Mouse (Mus musculus) MEL (cell line): ENCODE measurements around the gene 2300002M23Rik.

Experiments used
- CTCF ChIP-seq, 3 experiments: IDR thresholded peaks in 2 of 3; conservative IDR thresholded peaks in 1 of 3; 2 replicates each; pipeline ENCODE4 v1.5.1; 2011 to 2012; ENCODE audit warnings: low read length in 3 of 3, low read depth in 2 of 3, mild to moderate bottlenecking in 2 of 3, improper control_type of control experiment in 1 of 3, inconsistent platforms in 1 of 3, mixed read lengths in 1 of 3, moderate library complexity in 1 of 3; ENCODE audit not compliant: control insufficient read depth in 1 of 3, insufficient read depth in 1 of 3, poor library complexity in 1 of 3, severe bottlenecking in 1 of 3
- ETS1 ChIP-seq: IDR thresholded peaks from 2 replicates; pipeline ENCODE4 v1.6.1; 2012; ENCODE audit warnings: low read depth, mild to moderate bottlenecking, inconsistent platforms, low read length, improper control_type of control experiment, moderate library complexity
- KAT2A ChIP-seq: conservative IDR thresholded peaks from 2 replicates; pipeline ENCODE4 v1.6.1; 2012; ENCODE audit warnings: low read depth, low read length, improper control_type of control experiment, inconsistent platforms
- POLR2A ChIP-seq, 2 experiments: IDR thresholded peaks; 2 replicates each; pipeline ENCODE4 v1.6.1; 2011 to 2012; ENCODE audit warnings: low read length in 2 of 2, mild to moderate bottlenecking in 2 of 2, control low read depth in 1 of 2, improper control_type of control experiment in 1 of 2, low read depth in 1 of 2, moderate library complexity in 1 of 2; ENCODE audit not compliant: control insufficient read depth in 1 of 2, insufficient read depth in 1 of 2, poor library complexity in 1 of 2

GRCm38 (mm10) chr17:35588387-35588786, 21.1 kb downstream of the 2300002M23Rik start:
- TF ChIP-seq CTCF (IDR thresholded peaks at IDR 0.05 in 2 of 3, conservative IDR thresholded peaks at IDR 0.05 in 1 of 3; ENCODE audit: control insufficient read depth in 1 of 3, insufficient read depth in 1 of 3, low read depth in 2 of 3, low read length in 3 of 3, poor library complexity in 1 of 3, severe bottlenecking in 1 of 3) (no peak), POLR2A (IDR thresholded peaks at IDR 0.05; ENCODE audit: control insufficient read depth in 1 of 2, insufficient read depth in 1 of 2, low read depth in 1 of 2, low read length in 2 of 2, poor library complexity in 1 of 2) (no peak), KAT2A (no peak), ETS1 (no peak)
